Mouse (Mus musculus) hindbrain, embryonic 15.5 days (tissue): ENCODE results near the gene Ptpn1. TPM values are rescaled to one million over a fixed set of nuclear protein-coding genes. Genes with fewer than 3 reads are reported as not detected.

ENCODE experiments used
- ATAC-seq: fragments of 200-750 bp; cut with Nextera tagmentation; 2 replicates; pipeline ENCODE4 v1.8.0; 2017; ENCODE audit warnings: low read depth, moderate number of reproducible peaks, moderate TSS enrichment; ENCODE audit not compliant: low FRiP score
- H3K27ac ChIP-seq: fragments of 300-500 bp; sonication (generic); replicated peaks from 2 replicates; pipeline ENCODE4 v1.5.1; 2015; ENCODE audit warnings: mild to moderate bottlenecking, inconsistent platforms
- H3K27me3 ChIP-seq: fragments of 300-500 bp; sonication (generic); 2 replicates; pipeline ENCODE4 v1.6.1; 2015; ENCODE audit warnings: control low read depth, inconsistent platforms
- H3K36me3 ChIP-seq: fragments of 300-500 bp; sonication (generic); 2 replicates; pipeline ENCODE4 v1.6.1; 2015; ENCODE audit warnings: control low read depth, inconsistent platforms
- H3K4me1 ChIP-seq: fragments of 300-500 bp; sonication (generic); replicated peaks from 2 replicates; pipeline ENCODE4 v1.6.1; 2015; ENCODE audit warnings: control low read depth, inconsistent platforms
- H3K4me2 ChIP-seq: fragments of 300-500 bp; sonication (generic); 2 replicates; pipeline ENCODE4 v1.6.1; 2015; ENCODE audit warnings: moderate library complexity, mild to moderate bottlenecking, inconsistent platforms
- H3K4me3 ChIP-seq: fragments of 300-500 bp; sonication (generic); 2 replicates; pipeline ENCODE4 v1.5.1; 2015; ENCODE audit warnings: mild to moderate bottlenecking, inconsistent platforms
- H3K9ac ChIP-seq: fragments of 300-500 bp; sonication (generic); 2 replicates; pipeline ENCODE4 v1.6.1; 2015; ENCODE audit warnings: inconsistent platforms
- H3K9me3 ChIP-seq: fragments of 300-500 bp; sonication (generic); 2 replicates; pipeline ENCODE4 v1.6.1; 2016; ENCODE audit warnings: control low read depth, inconsistent platforms
- WGBS: fragments of 180-500 bp; shearing (Covaris S2); methylation state at CpG from one replicate; pipeline ENCODE4 v1.1.7; 2015; 5-methylcytosine and 5-hydroxymethylcytosine counted together
- polyA plus RNA-seq: library from polyadenylated mRNA; unstranded; fragments of >200 nt; fragmentation: Nextera tagmentation; extraction: Ambion mirVana; gene quantifications from 2 replicates; pipeline ENCODE4 v1.2.1, GENCODE M21; 2015

The Ptpn1 gene
- polyA plus RNA-seq, 1 experiment from 2014 or later, result 69.5 TPM

DNA sequence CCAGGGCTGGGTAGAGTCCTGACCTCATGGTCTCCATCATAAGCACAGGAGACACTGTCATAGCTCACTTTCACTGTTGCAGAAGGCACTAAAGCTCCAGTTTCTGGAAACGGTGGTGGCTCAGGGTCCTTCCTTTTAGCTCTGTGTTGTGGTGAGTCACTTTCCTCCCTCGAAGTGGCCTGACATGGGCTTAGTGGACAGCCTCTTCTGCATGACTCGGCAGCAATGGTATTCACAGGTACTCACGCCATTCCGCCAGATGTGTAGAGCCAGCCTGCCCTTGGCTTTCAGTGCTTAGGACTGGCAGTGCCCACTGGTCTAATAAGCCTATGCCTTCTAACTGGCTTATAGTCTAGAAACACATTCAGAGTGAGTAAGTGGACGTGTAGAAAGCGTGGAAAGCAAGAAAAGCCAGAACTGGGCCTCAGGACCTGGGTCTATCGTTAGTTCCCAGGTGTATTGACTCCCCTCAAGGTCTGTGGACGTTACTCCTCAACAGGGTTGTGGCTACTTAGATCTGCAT lies 32.0 kb downstream of the Ptpn1 start:
- Histone ChIP-seq H3K4me2 (no peak overlapping the region), H3K4me3 (no peak overlapping the region), H3K9ac (no peak overlapping the region), H3K27me3 (no peaks in the 10 kb centered on the region), H3K4me1 (peaks cover 17% of the 10 kb centered on the region), H3K27ac (no peak overlapping the region), H3K36me3 (peaks cover 51% of the 10 kb centered on the region), H3K9me3 (no peaks in the 10 kb centered on the region)
- 93% methylated on average over 9 of the region's 9 CpGs for WGBS
- no peak for ATAC-seq

DNA sequence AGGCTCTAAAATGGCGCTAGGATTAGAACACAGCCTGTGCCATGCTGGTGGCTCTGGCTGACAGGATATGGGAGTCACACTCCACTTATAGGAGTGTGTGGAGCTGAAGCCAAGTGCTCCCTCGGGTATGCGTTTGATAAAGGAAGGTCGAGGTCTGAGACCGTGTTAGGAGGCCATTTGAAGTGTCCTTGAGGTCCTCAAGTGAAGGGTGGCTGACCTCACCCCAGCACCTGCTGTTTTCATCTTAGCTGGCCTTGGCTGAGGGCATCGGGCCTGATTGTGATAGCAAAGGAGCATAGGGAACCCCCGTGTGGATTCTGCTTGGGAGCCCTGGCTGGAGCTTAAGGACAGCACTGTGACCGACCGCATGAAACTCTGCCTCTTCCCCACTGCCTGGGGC lies 32.5 kb downstream of the Ptpn1 start:
- Histone ChIP-seq H3K27me3 (no peaks in the 10 kb centered on the region), H3K27ac (no peak overlapping the region), H3K4me1 (peaks cover 12% of the 10 kb centered on the region), H3K9me3 (no peaks in the 10 kb centered on the region), H3K9ac (no peak overlapping the region), H3K4me3 (no peak overlapping the region), H3K36me3 (peaks cover 56% of the 10 kb centered on the region), H3K4me2 (no peak overlapping the region)
- 93% methylated on average over 9 of the region's 9 CpGs for WGBS
- ATAC-seq, result no peak

GRCm38 (mm10) chr2:167965911-167966310 lies 34.1 kb downstream of the Ptpn1 start:
- Histone ChIP-seq H3K27ac (no peak overlapping the region), H3K27me3 (no peaks in the 10 kb centered on the region)

GRCm38 (mm10) chr2:167968504-167968903 lies 36.6 kb downstream of the Ptpn1 start:
- 94% methylated on average over 7 of the region's 7 CpGs for WGBS
- H3K27ac ChIP-seq, result no peak overlapping the region
- no peaks in the 10 kb centered on the region for H3K9me3 ChIP-seq
- H3K9ac ChIP-seq, result no peak overlapping the region
- no peak overlapping the region for H3K4me3 ChIP-seq
- peaks cover 80% of the 10 kb centered on the region for H3K36me3 ChIP-seq
- H3K4me2 ChIP-seq, result no peak overlapping the region
- no peak for ATAC-seq
- no peaks in the 10 kb centered on the region for H3K27me3 ChIP-seq
- H3K4me1 ChIP-seq, result peaks cover 9% of the 10 kb centered on the region

More at GRCm38 (mm10) chr2:167965911-167966310, 34.1 kb downstream of the Ptpn1 start:
- ATAC-seq, result no peak
- Histone ChIP-seq H3K4me1 (peaks cover 10% of the 10 kb centered on the region), H3K4me2 (no peak overlapping the region), H3K9me3 (no peaks in the 10 kb centered on the region), H3K36me3 (peaks cover 64% of the 10 kb centered on the region), H3K9ac (no peak overlapping the region), H3K4me3 (no peak overlapping the region)
- WGBS, result 93% methylated on average over 3 of the region's 3 CpGs

DNA sequence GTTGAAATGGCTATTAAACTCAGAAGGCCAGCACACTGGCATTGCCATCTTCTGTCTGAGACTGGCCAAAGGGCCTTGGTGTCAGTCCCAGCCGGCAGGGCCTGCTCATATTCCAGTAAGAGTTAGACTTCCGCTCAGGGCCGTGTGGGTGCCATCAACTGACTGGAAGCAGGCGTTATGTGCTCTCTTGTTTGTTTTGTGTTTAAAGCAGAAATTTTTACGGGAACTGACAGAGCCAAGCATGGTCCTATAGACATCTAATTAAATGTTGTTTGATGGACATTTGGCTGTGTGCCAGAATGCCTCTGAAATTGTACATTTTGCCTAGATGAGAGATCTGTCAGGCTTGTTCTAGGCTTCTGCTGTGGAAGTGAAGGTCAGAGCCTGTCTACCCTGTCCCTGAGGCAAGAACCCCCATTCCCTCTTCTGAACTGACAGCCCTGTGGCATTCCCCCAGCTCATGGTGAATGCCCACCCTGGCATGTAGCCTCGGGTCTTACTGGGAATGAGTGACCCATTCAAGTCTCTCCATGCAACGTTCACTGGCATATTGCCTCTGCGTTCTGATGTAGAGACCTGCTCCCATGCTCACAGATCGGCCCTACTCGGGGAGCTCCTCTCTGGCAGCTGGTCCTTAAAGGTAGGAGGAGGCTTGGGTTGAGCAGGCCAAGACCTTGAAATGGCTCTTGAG lies 38.1 kb downstream of the Ptpn1 start:
- H3K36me3 ChIP-seq, result peaks cover 85% of the 10 kb centered on the region
- H3K9me3 ChIP-seq, result no peaks in the 10 kb centered on the region
- ATAC-seq, result no peak
- H3K4me3 ChIP-seq, result no peak overlapping the region
- H3K27ac ChIP-seq, result no peak overlapping the region
- WGBS, result 71% methylated on average over 10 of the region's 10 CpGs
- H3K27me3 ChIP-seq, result no peaks in the 10 kb centered on the region
- no peak overlapping the region for H3K9ac ChIP-seq
- H3K4me2 ChIP-seq, result no peak overlapping the region
- H3K4me1 ChIP-seq, result peaks cover 9% of the 10 kb centered on the region

DNA sequence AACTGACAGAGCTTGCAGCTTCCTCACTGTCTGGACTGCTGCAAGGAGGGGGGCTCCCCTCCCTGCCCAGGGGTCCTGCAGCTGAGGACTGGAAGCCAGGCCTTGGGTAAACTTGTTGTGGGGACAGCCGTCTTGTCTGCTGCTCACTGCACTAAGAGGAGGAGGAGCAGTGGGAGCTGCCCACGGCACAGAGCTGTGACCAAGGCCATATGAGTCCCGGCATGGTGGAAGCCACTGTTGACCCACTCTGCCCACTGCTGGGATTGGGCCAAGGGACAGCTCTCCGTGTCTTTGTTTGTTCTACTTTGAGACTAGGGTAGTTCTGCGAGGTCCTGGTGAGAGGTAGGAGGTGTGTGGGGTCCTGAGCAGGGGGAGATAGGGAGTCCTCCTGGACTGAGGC lies 40.3 kb downstream of the Ptpn1 start:
- Histone ChIP-seq H3K36me3 (peaks cover 82% of the 10 kb centered on the region), H3K4me1 (peaks cover 9% of the 10 kb centered on the region), H3K9ac (no peak overlapping the region), H3K27me3 (no peaks in the 10 kb centered on the region), H3K4me2 (no peak overlapping the region), H3K4me3 (no peak overlapping the region), H3K9me3 (no peaks in the 10 kb centered on the region), H3K27ac (no peak overlapping the region)
- no peak for ATAC-seq
- 76% methylated on average over 5 of the region's 5 CpGs for WGBS

DNA sequence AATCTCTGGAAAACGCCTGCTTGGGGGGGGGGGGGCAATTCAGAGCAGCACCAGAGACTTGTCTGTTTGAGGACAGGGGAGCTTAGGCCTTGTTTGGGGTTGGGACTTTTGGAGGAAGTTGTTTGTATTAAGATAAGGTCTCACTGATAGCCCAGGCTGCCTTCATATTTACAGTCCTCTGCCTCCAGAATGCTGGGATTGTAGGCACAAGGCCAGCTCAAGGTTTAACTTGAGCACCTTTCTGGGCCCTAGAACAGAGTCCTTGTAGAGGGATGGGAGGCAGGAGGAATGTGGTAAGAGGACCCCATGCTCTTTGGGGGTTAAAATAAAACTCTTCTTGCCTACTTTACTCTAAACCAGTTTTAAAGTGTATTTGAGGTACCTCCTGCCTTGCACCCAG lies 41.0 kb downstream of the Ptpn1 start:
- H3K4me1 ChIP-seq, result peaks cover 9% of the 10 kb centered on the region
- no peaks in the 10 kb centered on the region for H3K27me3 ChIP-seq
- peaks cover 82% of the 10 kb centered on the region for H3K36me3 ChIP-seq
- no peaks in the 10 kb centered on the region for H3K9me3 ChIP-seq
- no peak overlapping the region for H3K9ac ChIP-seq
- no peak for ATAC-seq
- H3K4me3 ChIP-seq, result no peak overlapping the region
- no peak overlapping the region for H3K4me2 ChIP-seq
- 54% methylated on average over 1 of the region's 1 CpGs for WGBS
- no peak overlapping the region for H3K27ac ChIP-seq

GRCm38 (mm10) chr2:167975746-167976145 lies 43.9 kb downstream of the Ptpn1 start:
- Histone ChIP-seq H3K4me1 (no peaks in the 10 kb centered on the region), H3K27me3 (no peaks in the 10 kb centered on the region), H3K9me3 (no peaks in the 10 kb centered on the region), H3K27ac (no peak overlapping the region), H3K4me2 (no peak overlapping the region), H3K36me3 (peaks cover 71% of the 10 kb centered on the region), H3K9ac (no peak overlapping the region), H3K4me3 (no peak overlapping the region)
- 90% methylated on average over 12 of the region's 12 CpGs for WGBS
- no peak for ATAC-seq

DNA sequence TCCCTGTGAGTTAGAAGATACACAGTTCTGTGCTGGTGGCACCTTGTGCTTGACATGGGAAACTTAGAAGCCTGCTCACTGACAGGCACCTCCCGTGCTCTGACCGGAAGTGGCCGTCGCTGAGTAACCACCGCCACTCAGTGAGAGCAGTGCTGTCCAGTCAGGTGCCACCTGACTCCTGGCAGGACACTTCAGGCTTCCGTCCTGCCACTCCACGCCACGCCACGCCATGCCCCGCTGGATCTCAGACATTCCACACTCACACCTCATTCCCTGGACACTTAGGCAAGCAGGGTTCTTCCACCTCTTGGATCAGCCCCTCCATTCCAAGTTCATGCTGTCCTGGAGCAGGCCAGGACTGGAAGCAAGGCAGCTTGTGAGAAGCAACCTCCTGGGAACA lies 46.4 kb downstream of the Ptpn1 start:
- ATAC-seq, result no peak
- WGBS, result 96% methylated on average over 10 of the region's 10 CpGs
- Histone ChIP-seq H3K4me3 (no peak overlapping the region), H3K9ac (no peak overlapping the region), H3K4me1 (no peaks in the 10 kb centered on the region), H3K4me2 (no peak overlapping the region), H3K9me3 (no peaks in the 10 kb centered on the region), H3K36me3 (peaks cover 54% of the 10 kb centered on the region), H3K27me3 (no peaks in the 10 kb centered on the region), H3K27ac (no peak overlapping the region)

GRCm38 (mm10) chr2:167980391-167980790 lies 48.5 kb downstream of the Ptpn1 start:
- no peaks in the 10 kb centered on the region for H3K27me3 ChIP-seq

DNA sequence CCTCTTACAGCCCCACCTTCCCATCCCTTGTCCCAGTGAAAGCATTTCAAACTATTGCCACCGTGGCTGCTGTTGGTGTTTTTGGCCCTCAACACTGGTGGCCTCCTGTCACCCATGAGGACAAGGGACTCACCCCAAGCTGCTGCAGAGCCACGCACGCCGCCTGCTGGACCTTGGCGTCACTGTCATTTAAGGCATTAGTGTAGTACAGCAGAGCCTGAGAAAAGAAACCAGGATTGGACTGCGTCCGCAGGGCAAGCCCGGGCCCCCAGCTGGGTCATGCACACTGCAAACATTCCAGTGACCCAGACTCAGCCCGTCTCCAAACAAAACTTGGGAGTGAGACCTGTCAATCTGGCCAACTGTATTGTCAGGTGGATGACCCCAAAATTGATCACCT lies 50.8 kb downstream of the Ptpn1 start:
- H3K36me3 ChIP-seq, result peaks cover 14% of the 10 kb centered on the region
- no peaks in the 10 kb centered on the region for H3K27me3 ChIP-seq
- H3K9ac ChIP-seq, result no peak overlapping the region
- H3K9me3 ChIP-seq, result no peaks in the 10 kb centered on the region
- no peak overlapping the region for H3K4me2 ChIP-seq
- H3K27ac ChIP-seq, result no peak overlapping the region
- H3K4me3 ChIP-seq, result no peak overlapping the region
- no peak for ATAC-seq
- 61% methylated on average over 9 of the region's 9 CpGs for WGBS
- no peaks in the 10 kb centered on the region for H3K4me1 ChIP-seq

More at GRCm38 (mm10) chr2:167980391-167980790, 48.5 kb downstream of the Ptpn1 start:
- Histone ChIP-seq H3K4me1 (no peaks in the 10 kb centered on the region), H3K4me2 (no peak overlapping the region), H3K9ac (no peak overlapping the region), H3K9me3 (no peaks in the 10 kb centered on the region), H3K36me3 (peaks cover 33% of the 10 kb centered on the region), H3K4me3 (no peak overlapping the region), H3K27ac (no peak overlapping the region)
- WGBS, result 90% methylated on average over 10 of the region's 10 CpGs
- 0 out of 2 replicates have a peak, but pooled peaks have one; percentile 17 for ATAC-seq

DNA sequence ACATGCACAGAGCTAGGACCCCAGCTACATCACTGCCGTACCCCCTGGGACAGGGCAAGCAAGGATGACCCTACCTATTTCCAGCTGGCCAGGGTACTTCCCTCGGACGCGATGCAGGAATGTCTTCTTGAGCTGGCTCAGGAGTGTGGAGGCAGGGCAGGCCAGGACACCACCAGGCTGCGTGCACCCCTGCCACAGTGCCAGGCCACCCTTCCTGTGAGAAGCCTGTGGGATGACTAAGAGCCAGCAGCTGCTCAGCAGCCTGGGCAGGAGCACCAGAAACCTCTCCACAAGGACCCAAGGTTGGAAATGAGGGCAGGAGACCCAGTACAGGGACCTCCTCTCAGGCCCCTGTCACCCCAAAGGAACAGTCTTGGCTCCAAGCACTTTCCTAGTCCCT lies 52.5 kb downstream of the Ptpn1 start:
- WGBS, result 85% methylated on average over 5 of the region's 5 CpGs
- Histone ChIP-seq H3K27ac (no peak overlapping the region), H3K27me3 (no peaks in the 10 kb centered on the region), H3K4me1 (peaks cover 5% of the 10 kb centered on the region), H3K9ac (no peak overlapping the region), H3K4me2 (no peak overlapping the region), H3K9me3 (no peaks in the 10 kb centered on the region), H3K4me3 (no peak overlapping the region), H3K36me3 (peaks cover 6% of the 10 kb centered on the region)
- no peak for ATAC-seq

GRCm38 (mm10) chr2:167984946-167985345 lies 53.1 kb downstream of the Ptpn1 start:
- Histone ChIP-seq H3K27me3 (no peaks in the 10 kb centered on the region), H3K4me3 (no peak overlapping the region), H3K4me1 (peaks cover 8% of the 10 kb centered on the region), H3K36me3 (no peaks in the 10 kb centered on the region; the same call in 1 of the 2 replicates), H3K9ac (no peak overlapping the region), H3K27ac (no peak overlapping the region), H3K4me2 (no peak overlapping the region), H3K9me3 (no peaks in the 10 kb centered on the region)
- 38% methylated on average over 3 of the region's 3 CpGs for WGBS
- no peak for ATAC-seq
